Mouse (Mus musculus): ENCODE measurements around the gene Syngap1.

DNA sequence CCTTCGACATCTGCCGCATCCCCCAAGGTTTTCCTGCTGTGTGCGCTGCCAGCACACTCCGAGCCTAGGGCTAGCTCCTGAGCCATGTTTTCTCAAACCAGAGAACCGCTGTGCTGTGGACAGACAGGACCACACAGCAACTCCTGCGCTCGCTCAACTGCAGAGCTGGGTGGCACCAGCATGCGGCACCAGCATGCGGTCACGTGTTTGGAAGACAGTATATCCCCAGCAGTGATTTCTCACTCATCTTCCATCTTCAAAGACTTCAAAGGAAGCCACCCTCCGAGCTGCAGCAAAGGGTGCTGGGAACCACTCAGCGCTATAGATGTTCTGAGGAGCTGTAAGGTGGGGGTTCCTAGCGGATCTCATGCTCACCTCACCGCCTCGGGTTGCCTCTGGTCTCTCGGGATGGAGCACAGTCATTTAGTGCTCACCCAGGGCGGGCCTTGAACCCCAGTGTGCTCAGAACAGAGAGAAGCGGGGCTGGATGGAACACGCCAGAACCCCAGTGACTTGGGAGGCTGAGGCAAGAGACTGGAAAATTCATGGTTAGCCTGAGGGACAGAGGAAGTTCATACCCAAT lies 63.9 kb downstream of the Syngap1 start:
- no peak for TF ChIP-seq GATA1 (IDR thresholded peaks at IDR 0.05; ENCODE audit: low read length)
- no peak for TF ChIP-seq TAL1 (IDR thresholded peaks at IDR 0.05; ENCODE audit: low read length)

Data from erythroblast, embryonic 14.5 days (primary cell).